Mouse (Mus musculus) liver, postnatal 0 days (tissue): ENCODE measurements around the gene Bsg. TPM values are rescaled to one million over a fixed set of nuclear protein-coding genes. Genes with fewer than 3 reads are reported as not detected.
A peak's percentile ranks its signal among the peaks of the same experiment; 100 is the strongest.
"Not testable (repeated sequence)": the region's sequence is repeated elsewhere in the genome, so short reads cannot be mapped to it uniquely, and the experiment has no call there.

Experiments used
- ATAC-seq: fragments of 200-750 bp; cut with Nextera tagmentation; 2 replicates; pipeline ENCODE4 v1.8.0; 2017; ENCODE audit warnings: mild to moderate bottlenecking, moderate library complexity
- DNase-seq: peaks from one replicate; pipeline ENCODE4 v3.0.0-alpha.2; 2016
- H3K27ac ChIP-seq: fragments of 300-500 bp; sonication (generic); 2 replicates; pipeline ENCODE4 v1.5.1; 2014; ENCODE audit warnings: antibody characterized with exemption, moderate library complexity, mild to moderate bottlenecking, low read depth
- H3K27me3 ChIP-seq: fragments of 300-500 bp; sonication (generic); 2 replicates; pipeline ENCODE4 v1.6.1; 2014; ENCODE audit warnings: low read length, control low read depth, mixed read lengths; ENCODE audit not compliant: insufficient read depth
- H3K36me3 ChIP-seq: fragments of 300-500 bp; sonication (generic); replicated peaks from 2 replicates; pipeline ENCODE4 v1.6.1; 2014; ENCODE audit warnings: mild to moderate bottlenecking, control low read depth, low read length, moderate library complexity, mixed read lengths; ENCODE audit not compliant: insufficient read depth
- H3K4me1 ChIP-seq: fragments of 300-500 bp; sonication (generic); 2 replicates; pipeline ENCODE4 v1.6.1; 2014; ENCODE audit warnings: antibody characterized with exemption, mild to moderate bottlenecking, control low read depth; ENCODE audit not compliant: insufficient read depth
- H3K4me2 ChIP-seq: fragments of 300-500 bp; sonication (generic); 2 replicates; pipeline ENCODE4 v1.6.1; 2014; ENCODE audit warnings: low read depth, mild to moderate bottlenecking, low read length, moderate library complexity, mixed read lengths
- H3K4me3 ChIP-seq: fragments of 300-500 bp; sonication (generic); 2 replicates; pipeline ENCODE4 v1.5.1; 2014; ENCODE audit warnings: low read depth, low read length
- H3K9ac ChIP-seq: fragments of 300-500 bp; sonication (generic); replicated peaks from 2 replicates; pipeline ENCODE4 v1.6.1; 2014; ENCODE audit warnings: mild to moderate bottlenecking, moderate library complexity
- H3K9me3 ChIP-seq: fragments of 300-500 bp; sonication (generic); 2 replicates; pipeline ENCODE4 v1.6.1; 2016; ENCODE audit warnings: mild to moderate bottlenecking, control low read depth, low read length, mixed read lengths
- CTCF ChIP-seq: sonication (generic); IDR thresholded peaks from 2 replicates; pipeline ENCODE4 v1.5.1; 2016; ENCODE audit warnings: antibody characterized with exemption, low read depth
- EP300 ChIP-seq: IDR thresholded peaks from 2 replicates; pipeline ENCODE4 v1.6.1; 2016; ENCODE audit warnings: antibody characterized with exemption, low read depth, mild to moderate bottlenecking
- WGBS: fragments of 180-500 bp; shearing (Covaris S2); extraction: QIAGEN DNeasy Blood & Tissue Kit; methylation state at CpG from one replicate; pipeline ENCODE4 v1.1.7; 2014; ENCODE audit not compliant: insufficient replicate concordance; 5-methylcytosine and 5-hydroxymethylcytosine counted together
- polyA plus RNA-seq: library from polyadenylated mRNA; unstranded; fragments of >200 nt; fragmentation: Nextera tagmentation; extraction: Ambion mirVana; gene quantifications from 2 replicates; pipeline ENCODE4 v1.2.1, GENCODE M21; 2015

The Bsg gene
- polyA plus RNA-seq, 1 experiment from 2014 or later: 1,075 TPM

DNA sequence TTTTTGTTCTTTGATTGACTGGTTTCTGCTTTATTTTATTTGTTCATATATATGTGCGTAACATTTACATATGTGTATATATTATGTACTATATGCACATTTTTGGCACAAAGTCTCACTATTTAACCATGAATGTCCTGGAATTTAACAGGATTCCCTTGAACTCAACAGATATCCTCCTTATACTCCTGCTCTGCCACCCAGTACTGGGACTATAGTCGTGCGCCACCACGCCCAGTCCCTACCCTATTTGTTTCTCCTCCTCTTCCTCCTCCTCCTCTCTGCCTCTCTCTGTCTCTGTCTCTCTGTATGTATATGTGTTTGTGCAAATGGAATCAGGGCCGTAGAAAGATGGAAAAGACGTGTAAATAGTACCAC, 42.5 kb downstream of the Bsg start:
- peak overlapping the region; percentile 31; the same call in 1 of the 2 replicates for H3K9ac ChIP-seq
- H3K4me1 ChIP-seq: peaks cover 16% of the 10 kb centered on the region
- H3K27ac ChIP-seq: peak overlapping the region; percentile 5; the same call in 1 of the 2 replicates
- H3K36me3 ChIP-seq: peaks cover 8% of the 10 kb centered on the region
- H3K4me3 ChIP-seq: peak overlapping the region; percentile 55; the same call in 1 of the 2 replicates
- H3K4me2 ChIP-seq: peak overlapping the region; percentile 76
- DNase-seq: no peak
- TF ChIP-seq EP300 (no peak), CTCF (no peak)
- peak; percentile 46 for ATAC-seq
- no peaks in the 10 kb centered on the region for H3K27me3 ChIP-seq
- WGBS: 24% methylated on average over 6 of the region's 6 CpGs
- H3K9me3 ChIP-seq: no peaks in the 10 kb centered on the region

DNA sequence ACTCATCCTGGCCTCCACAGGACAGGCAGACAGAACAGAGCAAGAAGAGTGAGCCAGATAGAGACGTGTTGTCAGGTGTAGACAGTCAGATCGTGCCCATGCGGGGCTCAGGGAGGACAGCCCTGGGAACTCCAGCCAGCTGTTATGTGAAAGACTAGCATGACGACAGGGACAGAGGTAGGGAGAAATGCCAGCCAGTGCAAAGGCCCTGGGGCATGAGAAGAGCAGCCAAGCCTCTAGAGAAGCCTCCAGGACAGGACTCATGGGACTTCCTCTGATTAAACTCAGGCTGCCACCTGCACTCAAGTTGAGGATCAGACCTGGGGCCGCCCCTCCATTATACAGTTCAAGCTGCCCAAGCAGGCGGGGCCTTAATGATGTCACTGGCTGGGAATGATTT, 44.2 kb downstream of the Bsg start:
- 85% methylated on average over 6 of the region's 6 CpGs for WGBS
- DNase-seq: no peak
- Histone ChIP-seq H3K4me1 (peaks cover 16% of the 10 kb centered on the region), H3K4me2 (no peak overlapping the region), H3K9me3 (no peaks in the 10 kb centered on the region), H3K27ac (no peak overlapping the region), H3K27me3 (no peaks in the 10 kb centered on the region), H3K9ac (no peak overlapping the region), H3K4me3 (no peak overlapping the region), H3K36me3 (peaks cover 5% of the 10 kb centered on the region; the same call in 1 of the 2 replicates)
- TF ChIP-seq EP300: no peak
- ATAC-seq: no peak

DNA sequence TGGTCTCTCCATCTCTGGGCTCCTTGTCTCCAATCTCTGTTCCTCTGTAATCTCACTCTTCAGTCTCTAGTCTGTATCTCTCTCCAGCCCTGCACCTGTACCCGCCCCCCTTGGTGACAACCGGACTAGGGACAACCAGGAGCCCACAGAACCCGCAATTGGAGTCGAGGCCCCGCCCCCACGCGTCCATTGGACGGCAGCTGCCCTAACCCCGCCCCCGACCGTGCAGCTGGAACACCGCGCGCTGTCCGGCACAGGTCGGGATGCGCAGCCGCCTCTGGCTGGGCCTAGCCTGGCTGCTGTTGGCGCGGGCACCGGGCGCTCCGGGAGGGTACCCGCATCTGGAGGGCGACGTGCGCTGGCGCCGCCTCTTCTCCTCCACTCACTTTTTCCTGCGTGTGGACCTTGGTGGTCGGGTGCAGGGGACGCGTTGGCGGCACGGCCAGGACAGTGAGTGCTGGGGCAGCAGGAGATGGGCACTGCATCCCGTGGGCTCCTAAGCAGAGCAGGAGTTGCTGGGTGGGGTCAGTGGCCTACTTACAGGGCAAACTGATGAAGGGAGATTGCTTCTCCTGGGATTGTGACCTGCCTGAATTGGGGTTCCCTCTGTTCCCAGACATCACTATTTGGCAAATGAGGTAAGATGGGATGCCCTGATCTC, 50.7 kb downstream of the Bsg start, which contains the start of gene Fgf22:
Gene Fgf22, plus strand, starts transcription at position 221 of the 661 bp plus-strand sequence.
- Histone ChIP-seq H3K9ac (no peak within 1 kb of the TSS; the same call in 1 of the 2 replicates), H3K36me3 (peaks cover 16% of the 10 kb centered on the region; the same call in 1 of the 2 replicates), H3K4me1 (peaks cover 5% of the 10 kb centered on the region), H3K27me3 (peaks cover 5% of the 10 kb centered on the region; the same call in 1 of the 2 replicates), H3K4me2 (peak within 1 kb of the TSS; percentile 59), H3K4me3 (no peak within 1 kb of the TSS), H3K27ac (no peak within 1 kb of the TSS), H3K9me3 (no peaks in the 10 kb centered on the region)
- WGBS: 5% methylated on average over 36 of the region's 36 CpGs
- ATAC-seq: peak; percentile 85
- TF ChIP-seq EP300 (no peak), CTCF (no peak)
- DNase-seq: peak; percentile 83

DNA sequence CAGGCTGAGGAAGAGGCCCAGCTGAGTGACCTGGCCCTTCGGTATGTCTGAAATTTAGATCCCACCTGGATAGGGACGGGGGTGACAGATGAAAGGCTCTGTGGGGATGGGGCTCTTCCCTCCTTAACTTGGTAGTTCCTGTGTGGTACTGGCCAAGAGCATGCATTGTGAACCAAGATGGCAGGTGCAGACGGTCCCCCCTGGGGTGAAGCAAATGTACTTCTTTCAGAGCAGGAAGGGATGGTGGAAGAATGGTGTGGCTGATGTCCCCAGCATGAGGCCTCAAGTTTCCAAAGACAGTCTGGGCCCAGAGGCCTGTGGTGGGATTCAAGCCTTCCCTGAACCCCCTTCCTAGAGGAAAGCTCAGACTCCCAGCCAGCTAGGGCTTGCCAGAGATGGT, 51.6 kb downstream of the Bsg start:
- Histone ChIP-seq H3K27me3 (peaks cover 5% of the 10 kb centered on the region; the same call in 1 of the 2 replicates), H3K36me3 (peaks cover 21% of the 10 kb centered on the region), H3K9me3 (no peaks in the 10 kb centered on the region), H3K4me1 (peaks cover 5% of the 10 kb centered on the region), H3K27ac (no peak overlapping the region), H3K4me3 (no peak overlapping the region), H3K4me2 (no peak overlapping the region), H3K9ac (no peak overlapping the region)
- 92% methylated on average over 3 of the region's 3 CpGs for WGBS
- ATAC-seq: no peak
- no peak for TF ChIP-seq EP300
- no peak for DNase-seq

DNA sequence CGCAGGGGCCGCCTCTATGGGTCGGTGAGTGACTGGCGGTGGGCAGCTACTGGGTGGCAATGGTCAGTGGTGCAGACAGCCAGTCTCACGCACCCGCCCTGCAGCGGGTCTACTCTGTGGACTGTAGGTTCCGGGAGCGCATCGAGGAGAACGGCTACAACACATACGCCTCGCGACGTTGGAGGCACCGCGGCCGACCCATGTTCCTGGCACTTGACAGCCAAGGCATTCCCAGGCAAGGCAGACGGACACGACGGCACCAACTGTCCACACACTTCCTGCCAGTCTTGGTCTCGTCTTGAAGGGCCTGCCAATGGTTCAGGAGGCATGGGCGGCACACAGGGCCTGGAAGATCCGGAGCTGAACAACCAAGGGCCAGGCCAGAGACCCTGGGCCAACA, 52.4 kb downstream of the Bsg start:
- Histone ChIP-seq H3K4me1 (peaks cover 5% of the 10 kb centered on the region), H3K36me3 (peaks cover 29% of the 10 kb centered on the region), H3K27me3 (peaks cover 5% of the 10 kb centered on the region; the same call in 1 of the 2 replicates), H3K4me2 (no peak overlapping the region), H3K4me3 (no peak overlapping the region), H3K9ac (no peak overlapping the region), H3K27ac (no peak overlapping the region), H3K9me3 (no peaks in the 10 kb centered on the region)
- DNase-seq (no peak), ATAC-seq (no peak)
- 89% methylated on average over 24 of the region's 24 CpGs for WGBS
- TF ChIP-seq EP300: no peak
- no peak for TF ChIP-seq CTCF

DNA sequence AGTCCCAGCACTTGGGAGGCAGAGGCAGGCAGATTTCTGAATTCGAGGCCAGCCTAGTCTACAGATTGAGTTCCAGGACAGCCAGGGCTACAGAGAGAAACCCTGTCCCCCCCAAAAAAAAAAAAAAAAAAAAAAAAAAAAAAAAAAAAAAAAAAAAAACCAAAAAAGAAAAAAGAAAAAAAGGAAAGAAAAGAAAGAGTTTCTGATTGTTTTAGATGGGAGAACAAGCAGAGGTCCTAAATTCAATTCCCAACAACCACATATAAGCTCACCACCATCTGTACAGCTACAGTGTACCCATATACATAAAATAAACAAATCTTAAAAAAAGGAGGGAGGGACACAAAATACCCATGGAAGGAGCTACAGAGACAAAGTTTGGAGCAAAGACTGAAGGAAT, 55.4 kb downstream of the Bsg start:
- not testable (repeated sequence) for H3K27ac ChIP-seq, H3K9me3 ChIP-seq, DNase-seq, H3K4me3 ChIP-seq, ATAC-seq, H3K27me3 ChIP-seq, H3K4me2 ChIP-seq, H3K9ac ChIP-seq
- H3K4me1 ChIP-seq: peaks cover 13% of the 10 kb centered on the region
- peaks cover 40% of the 10 kb centered on the region for H3K36me3 ChIP-seq
- WGBS: 71% methylated on average over 1 of the region's 1 CpGs
